Mouse (Mus musculus): ENCODE data around the gene E130309D02Rik. TPM values are rescaled to one million over a fixed set of nuclear protein-coding genes. Genes with fewer than 3 reads are reported as not detected.

The E130309D02Rik gene
- polyA plus RNA-seq, 1 experiment from 2014 or later: 15.7 TPM

DNA sequence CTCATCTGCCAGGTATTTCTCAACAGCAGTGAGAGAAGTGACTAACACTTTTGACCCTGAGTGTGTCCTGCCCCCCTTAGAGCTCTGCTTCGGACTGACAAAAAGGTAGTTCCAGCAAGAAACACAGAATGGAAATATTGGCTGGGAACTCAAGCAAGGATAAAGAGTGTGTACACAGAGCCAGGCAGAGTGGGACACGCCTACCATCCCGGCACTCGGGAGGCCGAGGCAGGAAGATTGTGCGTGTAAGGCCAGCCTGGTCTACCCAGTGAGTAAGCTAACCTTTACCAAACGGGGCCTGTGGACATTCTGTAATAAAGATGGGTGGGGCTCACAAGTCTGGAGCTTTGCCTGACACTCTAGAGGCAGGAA, 19.9 kb upstream of the E130309D02Rik start:
- 57% methylated on average over 7 of the region's 7 CpGs for WGBS
- no peak overlapping the region for H3K9ac ChIP-seq (ENCODE audit: low read length)
- ATAC-seq (ENCODE audit: low FRiP score, low TSS enrichment) (no peak), DNase-seq (ENCODE audit: low spot score) (no peak)
- no peaks in the 10 kb centered on the region for H3K36me3 ChIP-seq (ENCODE audit: control insufficient read depth, insufficient read depth, low read length)
- no peaks in the 10 kb centered on the region for H3K4me1 ChIP-seq (replicated peaks; ENCODE audit: control insufficient read depth, insufficient read depth)
- H3K27ac ChIP-seq (replicated peaks): no peak overlapping the region
- no peaks in the 10 kb centered on the region for H3K27me3 ChIP-seq (ENCODE audit: control insufficient read depth, insufficient read depth, low read length)
- H3K4me3 ChIP-seq (ENCODE audit: low read depth, low read length): no peak overlapping the region
- no peaks in the 10 kb centered on the region for H3K9me3 ChIP-seq (ENCODE audit: control insufficient read depth, low read length)
- TF ChIP-seq CTCF (IDR thresholded peaks at IDR 0.05; ENCODE audit: low read depth) (no peak), EP300 (optimal IDR thresholded peaks at IDR 0.05) (no peak)
- H3K4me2 ChIP-seq (replicated peaks; ENCODE audit: low read depth): no peak overlapping the region

DNA sequence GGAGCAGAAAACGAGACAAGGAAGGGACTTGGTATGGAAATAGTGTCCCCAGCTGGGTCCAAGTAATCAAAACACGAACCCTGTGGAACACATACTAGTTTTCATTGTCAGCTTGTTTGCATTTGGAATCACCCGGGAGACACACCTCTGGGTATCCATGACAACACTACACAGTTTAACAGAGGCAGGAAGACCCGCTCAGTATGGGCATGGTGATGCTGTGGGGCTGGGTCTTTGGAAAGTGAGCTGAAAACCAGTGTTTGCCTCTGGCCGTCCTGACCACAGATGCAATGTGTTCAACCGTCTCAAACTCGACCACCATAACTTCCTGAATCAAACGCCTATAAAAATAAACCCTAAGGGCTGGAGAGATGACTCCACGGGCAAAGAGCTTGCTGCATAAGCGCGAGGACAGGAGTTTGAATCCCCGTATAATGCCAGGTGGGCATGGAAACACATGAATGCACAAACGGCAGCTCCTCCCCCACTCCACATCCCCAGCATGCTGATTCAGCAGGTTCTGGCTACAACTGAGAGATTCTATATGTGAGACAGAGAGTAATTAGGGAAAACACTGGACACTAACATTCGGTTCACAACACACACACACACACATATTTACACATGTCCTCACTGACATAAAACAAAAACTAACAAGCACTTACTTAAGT, 19.4 kb upstream of the E130309D02Rik start:
- no peak overlapping the region for H3K4me3 ChIP-seq (ENCODE audit: low read depth, low read length)
- TF ChIP-seq EP300 (optimal IDR thresholded peaks at IDR 0.05): no peak
- no peak for TF ChIP-seq CTCF (IDR thresholded peaks at IDR 0.05; ENCODE audit: low read depth)
- ATAC-seq (ENCODE audit: low FRiP score, low TSS enrichment) (no peak), DNase-seq (ENCODE audit: low spot score) (no peak)
- H3K4me1 ChIP-seq (replicated peaks; ENCODE audit: control insufficient read depth, insufficient read depth): no peaks in the 10 kb centered on the region
- H3K9me3 ChIP-seq (ENCODE audit: control insufficient read depth, low read length): no peaks in the 10 kb centered on the region
- no peak overlapping the region for H3K9ac ChIP-seq (ENCODE audit: low read length)
- WGBS: 60% methylated on average over 14 of the region's 14 CpGs
- H3K36me3 ChIP-seq (ENCODE audit: control insufficient read depth, insufficient read depth, low read length): no peaks in the 10 kb centered on the region
- no peak overlapping the region for H3K27ac ChIP-seq (replicated peaks)
- no peaks in the 10 kb centered on the region for H3K27me3 ChIP-seq (ENCODE audit: control insufficient read depth, insufficient read depth, low read length)
- no peak overlapping the region for H3K4me2 ChIP-seq (replicated peaks; ENCODE audit: low read depth)

DNA sequence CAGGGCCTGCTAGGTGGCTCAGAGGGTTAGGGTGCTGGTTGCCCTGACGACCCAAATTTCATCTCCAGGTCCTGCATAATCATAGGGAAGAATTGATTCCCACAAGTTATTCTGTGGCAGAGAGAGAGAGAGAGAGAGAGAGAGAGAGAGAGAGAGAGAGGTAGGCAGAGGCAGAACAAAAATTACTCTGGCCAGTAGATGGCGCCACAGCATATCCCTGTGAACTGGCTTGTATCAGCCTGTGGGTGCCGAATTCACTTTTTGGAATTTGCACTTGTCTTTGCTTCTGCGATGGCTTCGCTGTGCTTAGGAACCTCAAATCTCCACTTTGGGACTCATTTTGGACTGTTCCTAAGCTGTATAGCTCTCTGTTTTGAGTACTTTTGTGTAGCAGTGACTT, 18.7 kb upstream of the E130309D02Rik start:
- ATAC-seq (ENCODE audit: low FRiP score, low TSS enrichment): 0 out of 2 replicates have a peak, but pooled peaks have one; percentile 54
- Histone ChIP-seq H3K36me3 (ENCODE audit: control insufficient read depth, insufficient read depth, low read length) (no peaks in the 10 kb centered on the region), H3K9me3 (ENCODE audit: control insufficient read depth, low read length) (no peaks in the 10 kb centered on the region), H3K4me1 (replicated peaks; ENCODE audit: control insufficient read depth, insufficient read depth) (no peaks in the 10 kb centered on the region), H3K9ac (ENCODE audit: low read length) (no peak overlapping the region), H3K27me3 (ENCODE audit: control insufficient read depth, insufficient read depth, low read length) (no peaks in the 10 kb centered on the region), H3K4me2 (replicated peaks; ENCODE audit: low read depth) (no peak overlapping the region), H3K27ac (replicated peaks) (no peak overlapping the region), H3K4me3 (ENCODE audit: low read depth, low read length) (no peak overlapping the region)
- TF ChIP-seq CTCF (IDR thresholded peaks at IDR 0.05; ENCODE audit: low read depth) (peak; percentile 91), EP300 (optimal IDR thresholded peaks at IDR 0.05) (no peak)
- WGBS: 9% methylated on average over 5 of the region's 5 CpGs
- DNase-seq (ENCODE audit: low spot score): peak; percentile 80

DNA sequence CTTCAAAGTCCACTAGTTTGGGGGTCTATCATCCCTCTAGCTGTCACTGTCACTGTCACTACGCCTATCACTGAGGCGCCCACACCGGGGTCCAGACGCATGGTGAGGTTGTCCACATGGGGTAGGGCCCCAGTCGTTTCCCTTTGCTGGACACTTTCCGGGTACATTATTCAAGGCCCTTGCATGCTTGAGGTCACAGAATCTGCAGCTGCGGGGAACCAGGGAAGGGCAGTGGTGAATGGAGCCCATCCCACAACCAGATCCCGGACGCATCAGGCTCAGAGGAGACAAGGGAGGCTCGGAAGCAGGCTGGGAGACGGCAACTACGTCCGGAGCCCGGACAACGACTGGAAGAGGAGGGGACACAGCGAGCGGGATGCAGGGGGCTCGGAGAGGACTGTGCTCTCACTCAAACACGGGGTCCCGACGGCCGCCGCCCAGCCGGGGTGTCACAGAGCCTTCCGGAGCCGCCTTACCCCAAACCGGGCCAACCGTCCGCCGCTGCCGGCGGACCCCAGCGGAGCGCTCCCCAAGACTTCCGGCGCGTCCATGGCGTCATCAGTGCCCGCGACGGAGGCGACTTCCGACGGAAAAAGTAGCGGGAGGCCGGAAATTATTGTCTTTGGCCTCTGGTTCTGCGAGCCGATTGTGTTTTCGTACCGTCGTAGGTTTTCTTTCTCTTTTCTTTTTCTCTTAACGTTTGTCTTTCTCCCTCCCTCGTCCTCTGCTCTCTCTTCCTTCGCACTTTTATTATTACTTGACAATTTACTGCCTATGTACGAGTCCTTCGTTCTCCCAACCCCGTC, 13.7 kb upstream of the E130309D02Rik start, which contains the start of gene Zdhhc4:
Zdhhc4 (minus strand) TSS at position 567 of the 806 bp plus-strand sequence.
- peak; percentile 71 for ATAC-seq (ENCODE audit: low FRiP score, low TSS enrichment)
- DNase-seq (ENCODE audit: low spot score): peak; percentile 91
- Histone ChIP-seq H3K27ac (replicated peaks) (peak within 1 kb of the TSS; percentile 85), H3K4me1 (replicated peaks; ENCODE audit: control insufficient read depth, insufficient read depth) (peaks cover 5% of the 10 kb centered on the region; the same call in 1 of the 2 replicates), H3K27me3 (ENCODE audit: control insufficient read depth, insufficient read depth, low read length) (no peaks in the 10 kb centered on the region), H3K9me3 (ENCODE audit: control insufficient read depth, low read length) (no peaks in the 10 kb centered on the region), H3K36me3 (ENCODE audit: control insufficient read depth, insufficient read depth, low read length) (peaks cover 16% of the 10 kb centered on the region; the same call in 1 of the 2 replicates), H3K4me2 (replicated peaks; ENCODE audit: low read depth) (peak within 1 kb of the TSS; percentile 91), H3K9ac (ENCODE audit: low read length) (peak within 1 kb of the TSS; percentile 92), H3K4me3 (ENCODE audit: low read depth, low read length) (peak within 1 kb of the TSS; percentile 91)
- WGBS: under 1% methylated on average over 55 of the region's 57 CpGs
- TF ChIP-seq CTCF (IDR thresholded peaks at IDR 0.05; ENCODE audit: low read depth) (no peak), EP300 (optimal IDR thresholded peaks at IDR 0.05) (no peak)

DNA sequence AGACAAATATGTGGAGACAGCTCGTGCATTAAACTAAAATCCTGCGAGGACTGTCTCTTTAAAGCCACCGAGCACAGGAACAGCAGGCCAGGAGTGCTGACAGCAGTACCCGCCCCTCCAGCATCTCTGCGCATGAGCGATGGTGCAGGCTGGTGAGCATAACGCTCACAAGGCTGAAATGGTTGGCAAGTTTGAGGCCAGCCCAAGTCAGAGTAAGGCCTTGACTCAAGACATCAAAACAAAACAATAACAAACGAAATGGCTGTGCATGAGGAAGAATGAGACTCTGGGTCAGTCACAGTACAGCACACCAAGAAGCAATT, 2.1 kb upstream of the E130309D02Rik start:
- no peaks in the 10 kb centered on the region for H3K27me3 ChIP-seq (ENCODE audit: control insufficient read depth, insufficient read depth, low read length)
- H3K4me1 ChIP-seq (replicated peaks; ENCODE audit: control insufficient read depth, insufficient read depth): peaks cover 6% of the 10 kb centered on the region
- H3K4me3 ChIP-seq (ENCODE audit: low read depth, low read length): no peak overlapping the region
- H3K9me3 ChIP-seq (ENCODE audit: control insufficient read depth, low read length): no peaks in the 10 kb centered on the region
- H3K9ac ChIP-seq (ENCODE audit: low read length): no peak overlapping the region
- ATAC-seq (ENCODE audit: low FRiP score, low TSS enrichment): no peak
- no peak overlapping the region for H3K4me2 ChIP-seq (replicated peaks; ENCODE audit: low read depth)
- no peak for DNase-seq (ENCODE audit: low spot score)
- TF ChIP-seq EP300 (optimal IDR thresholded peaks at IDR 0.05) (no peak), CTCF (IDR thresholded peaks at IDR 0.05; ENCODE audit: low read depth) (no peak)
- no peak overlapping the region for H3K27ac ChIP-seq (replicated peaks)
- WGBS: 91% methylated on average over 8 of the region's 8 CpGs
- H3K36me3 ChIP-seq (ENCODE audit: control insufficient read depth, insufficient read depth, low read length): peaks cover 16% of the 10 kb centered on the region

Measured in stomach, postnatal 0 days (tissue).